Comparison of ENCODE assay signal across 8 mouse cellular contexts in genomic region chr6:120579110-120579830, GRCm38 (mm10). TPM values are rescaled to one million over a fixed set of nuclear protein-coding genes. Genes with fewer than 3 reads are reported as not detected.
DNase-seq lines count a peak whose midpoint lies in the region; ATAC-seq and TF ChIP-seq lines count a peak whose summit lies in the region.

No protein-coding gene starts in this region.

- ATAC-seq in heart, embryonic 13.5 days (ENCODE audit: extremely low read depth, insufficient number of reproducible peaks, low FRiP score, low TSS enrichment): no peak
- peak; percentile 43; the same call in 1 of the 2 replicates for ATAC-seq in midbrain, embryonic 14.5 days (ENCODE audit: low FRiP score, low TSS enrichment)

- H3K27me3 ChIP-seq in heart, embryonic 13.5 days (replicated peaks): peaks cover 12% of the 10 kb centered on the region
- H3K27me3 ChIP-seq in midbrain, embryonic 14.5 days (ENCODE audit: control insufficient read depth, insufficient read depth, low read length): no peaks in the 10 kb centered on the region

- no peaks in the 10 kb centered on the region for H3K9me3 ChIP-seq in heart, embryonic 13.5 days
- no peaks in the 10 kb centered on the region for H3K9me3 ChIP-seq in midbrain, embryonic 14.5 days (ENCODE audit: control insufficient read depth, low read length)

- no peak for TF ChIP-seq CTCF in gastrocnemius, adult 2 months (IDR thresholded peaks at IDR 0.05)

- H3K4me3 ChIP-seq in gastrocnemius, adult 2 months: peak overlapping the region; percentile 68
- H3K4me3 ChIP-seq in heart, embryonic 13.5 days: peak overlapping the region; percentile 56
- peak overlapping the region; percentile 37 for H3K4me3 ChIP-seq in midbrain, embryonic 14.5 days (replicated peaks; ENCODE audit: low read depth, low read length)

- DNase-seq in gastrocnemius, adult 2 months: no peak
- DNase-seq in gastrocnemius, postnatal 10 days: no peak
- DNase-seq in cerebellum, postnatal 10 days: peak; percentile 72 to 77
- peak; percentile 78 for DNase-seq in kidney, postnatal 14 days
- DNase-seq in midbrain, embryonic 14.5 days: peak; percentile 63
- DNase-seq in testis, postnatal 10 days (ENCODE audit: low spot score): peak; percentile 45
- no peak for DNase-seq in T-cell, adult 2 months (ENCODE audit: low spot score)

- H3K27ac ChIP-seq in gastrocnemius, adult 2 months: peak overlapping the region; percentile 92
- no peak overlapping the region for H3K27ac ChIP-seq in heart, embryonic 13.5 days (replicated peaks)
- H3K27ac ChIP-seq in midbrain, embryonic 14.5 days (replicated peaks; ENCODE audit: low read depth, low read length): peak overlapping the region; percentile 75

- peak overlapping the region; percentile 77 for H3K9ac ChIP-seq in heart, embryonic 13.5 days
- peak overlapping the region; percentile 42 for H3K9ac ChIP-seq in midbrain, embryonic 14.5 days (replicated peaks; ENCODE audit: low read length)

- 4% methylated on average over 21 of the region's 21 CpGs for WGBS in heart, embryonic 13.5 days
- WGBS in midbrain, embryonic 14.5 days: 2% methylated on average over 21 of the region's 21 CpGs

- intact Hi-C loops in gastrocnemius, adult 2 months (cut with DNase I): no loop called here

- peak overlapping the region; percentile 99 for H3K4me2 ChIP-seq in heart, embryonic 13.5 days
- H3K4me2 ChIP-seq in midbrain, embryonic 14.5 days (ENCODE audit: low read length): peak overlapping the region; percentile 81

- no peaks in the 10 kb centered on the region for H3K36me3 ChIP-seq in heart, embryonic 13.5 days
- H3K36me3 ChIP-seq in midbrain, embryonic 14.5 days (ENCODE audit: control insufficient read depth, insufficient read depth, low read length): no peaks in the 10 kb centered on the region

- peaks cover 19% of the 10 kb centered on the region for H3K4me1 ChIP-seq in heart, embryonic 13.5 days
- peaks cover 24% of the 10 kb centered on the region for H3K4me1 ChIP-seq in midbrain, embryonic 14.5 days (ENCODE audit: control insufficient read depth, insufficient read depth, low read length)

RNA-seq across cellular contexts. Expression of gene Hdhd5, which starts 48.2 kb away (rescaled TPM):
- 10 to 100 TPM; 19.4 to 28.5 TPM for total RNA-seq in gastrocnemius, adult 2 months (2021)
- total RNA-seq in gastrocnemius, postnatal 10 days (2021): 10 to 100 TPM; 16.8 to 18.4 TPM
- 13.3 and 14.1 TPM in 2 replicates for polyA plus RNA-seq in heart, embryonic 13.5 days (2015; fragmentation: Nextera tagmentation; extraction: Ambion mirVana)
- 9.6 and 10.9 TPM in 2 replicates for polyA plus RNA-seq in midbrain, embryonic 14.5 days (2014; fragmentation: Nextera tagmentation; extraction: Ambion mirVana)

Comparison
In these comparisons a context has a peak if more than half of its experiments do, and no peak if none do; other contexts are left out.
1. DNase-seq: peak in cerebellum, postnatal 10 days (2 of 2), kidney, postnatal 14 days (single experiment), midbrain, embryonic 14.5 days (single experiment) and testis, postnatal 10 days (single experiment); none in gastrocnemius, adult 2 months (single experiment), gastrocnemius, postnatal 10 days (single experiment) and T-cell, adult 2 months (single experiment).
2. Peak in every context shown above with its lines, with median percentiles within 50 percentile points of each other: H3K4me3 ChIP-seq.